Mouse (Mus musculus) MEL (cell line): Measurements from ENCODE around the gene Itsn1.

Experiments used
- CHD1 ChIP-seq: IDR thresholded peaks from 2 replicates; pipeline ENCODE4 v1.6.1; 2012; ENCODE audit warnings: low read depth, mild to moderate bottlenecking, inconsistent platforms, low read length, improper control_type of control experiment
- CHD2 ChIP-seq: IDR thresholded peaks from 2 replicates; pipeline ENCODE4 v1.6.1; 2011; ENCODE audit warnings: low read length, improper control_type of control experiment
- CTCF ChIP-seq, 3 experiments: IDR thresholded peaks in 2 of 3; conservative IDR thresholded peaks in 1 of 3; 2 replicates each; pipeline ENCODE4 v1.5.1; 2011 to 2012; ENCODE audit warnings: low read length in 3 of 3, low read depth in 2 of 3, mild to moderate bottlenecking in 2 of 3, improper control_type of control experiment in 1 of 3, inconsistent platforms in 1 of 3, mixed read lengths in 1 of 3, moderate library complexity in 1 of 3; ENCODE audit not compliant: control insufficient read depth in 1 of 3, insufficient read depth in 1 of 3, poor library complexity in 1 of 3, severe bottlenecking in 1 of 3
- EP300 ChIP-seq, 2 experiments: IDR thresholded peaks; 2 replicates each; pipeline ENCODE4 v1.6.1; 2011; ENCODE audit warnings: improper control_type of control experiment in 2 of 2, low read length in 2 of 2, low read depth in 1 of 2, mild to moderate bottlenecking in 1 of 2
- MAZ ChIP-seq: IDR thresholded peaks from 2 replicates; pipeline ENCODE4 v1.6.1; 2012; ENCODE audit warnings: low read depth, mild to moderate bottlenecking, inconsistent platforms, low read length, improper control_type of control experiment
- MEF2A ChIP-seq: IDR thresholded peaks from 2 replicates; pipeline ENCODE4 v1.6.1; 2014; ENCODE audit warnings: low read depth, mild to moderate bottlenecking, inconsistent platforms, low read length, improper control_type of control experiment; ENCODE audit not compliant: poor library complexity, insufficient replicate concordance, severe bottlenecking; ENCODE audit errors: extremely low read depth
- POLR2A ChIP-seq, 2 experiments: IDR thresholded peaks; 2 replicates each; pipeline ENCODE4 v1.6.1; 2011 to 2012; ENCODE audit warnings: low read length in 2 of 2, mild to moderate bottlenecking in 2 of 2, control low read depth in 1 of 2, improper control_type of control experiment in 1 of 2, low read depth in 1 of 2, moderate library complexity in 1 of 2; ENCODE audit not compliant: control insufficient read depth in 1 of 2, insufficient read depth in 1 of 2, poor library complexity in 1 of 2
- SIN3A ChIP-seq: IDR thresholded peaks from 2 replicates; pipeline ENCODE4 v1.6.1; 2012; ENCODE audit warnings: low read length, improper control_type of control experiment, inconsistent platforms
- TAL1 ChIP-seq: IDR thresholded peaks from 2 replicates; pipeline ENCODE4 v1.6.1; 2012; ENCODE audit warnings: mild to moderate bottlenecking, inconsistent platforms, low read length, moderate library complexity, mixed read lengths
- TBP ChIP-seq: IDR thresholded peaks from 2 replicates; pipeline ENCODE4 v1.8.0; 2011; ENCODE audit warnings: low read depth, low read length, improper control_type of control experiment
- USF2 ChIP-seq, 2 experiments: IDR thresholded peaks; 2 replicates each; pipeline ENCODE4 v1.6.1; 2011 to 2012; ENCODE audit warnings: improper control_type of control experiment in 2 of 2, low read length in 2 of 2, borderline replicate concordance in 1 of 2, inconsistent platforms in 1 of 2, low read depth in 1 of 2, mild to moderate bottlenecking in 1 of 2; ENCODE audit not compliant: insufficient read depth in 1 of 2
- ZC3H11A ChIP-seq: IDR thresholded peaks from 2 replicates; pipeline ENCODE4 v1.6.1; 2012; ENCODE audit warnings: low read depth, mild to moderate bottlenecking, inconsistent platforms, low read length, improper control_type of control experiment

DNA sequence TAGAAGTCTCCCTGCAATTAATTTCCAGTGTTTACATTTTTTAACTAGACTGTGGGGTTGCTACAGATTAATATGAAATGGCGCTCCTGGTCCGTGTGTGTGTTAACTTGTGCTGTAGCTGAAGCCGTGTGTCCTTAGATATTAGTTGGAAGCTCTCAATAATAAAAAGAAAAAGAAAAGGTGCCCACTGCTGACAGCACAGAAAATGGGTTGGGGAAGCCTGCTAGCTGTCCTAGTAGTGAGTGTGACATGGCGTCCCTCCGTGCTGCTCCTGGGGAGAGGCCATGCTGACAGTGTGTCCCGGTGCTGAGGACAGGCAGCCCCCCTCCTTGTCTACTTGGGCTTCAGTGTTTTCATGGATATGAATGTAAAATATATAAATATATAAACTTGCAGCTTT is 142.1 kb downstream of the Itsn1 start:
- no peak for TF ChIP-seq SIN3A
- no peak for TF ChIP-seq CTCF (IDR thresholded peaks at IDR 0.05 in 2 of 3, conservative IDR thresholded peaks at IDR 0.05 in 1 of 3; ENCODE audit: control insufficient read depth in 1 of 3, insufficient read depth in 1 of 3, low read depth in 2 of 3, low read length in 3 of 3, poor library complexity in 1 of 3, severe bottlenecking in 1 of 3)
- TF ChIP-seq POLR2A (IDR thresholded peaks at IDR 0.05; ENCODE audit: control insufficient read depth in 1 of 2, insufficient read depth in 1 of 2, low read depth in 1 of 2, low read length in 2 of 2, poor library complexity in 1 of 2) = no peak
- no peak for TF ChIP-seq CHD2
- TF ChIP-seq CHD1 = no peak
- no peak for TF ChIP-seq TBP
- TF ChIP-seq EP300 (IDR thresholded peaks at IDR 0.05; ENCODE audit: low read depth in 1 of 2, low read length in 2 of 2) = no peak
- no peak for TF ChIP-seq MEF2A
- TF ChIP-seq ZC3H11A = no peak
- TF ChIP-seq USF2 (IDR thresholded peaks at IDR 0.05; ENCODE audit: borderline replicate concordance in 1 of 2, insufficient read depth in 1 of 2, low read depth in 1 of 2, low read length in 2 of 2) = no peak
- no peak for TF ChIP-seq TAL1
- no peak for TF ChIP-seq MAZ
